Mouse (Mus musculus) bone marrow macrophage, adult 2 months (primary cell): Measurements from ENCODE around the gene Ston1.

ENCODE experiments used
- CTCF ChIP-seq: IDR thresholded peaks from 2 replicates; pipeline ENCODE4 v1.5.1; 2012; ENCODE audit warnings: low read depth, mild to moderate bottlenecking, low read length, moderate library complexity
- POLR2A ChIP-seq: IDR thresholded peaks from 2 replicates; pipeline ENCODE4 v1.6.1; 2012; ENCODE audit warnings: mild to moderate bottlenecking, low read depth, low read length, borderline replicate concordance

- no peak for TF ChIP-seq POLR2A
- TF ChIP-seq CTCF, result no peak
These were observed 16.9 kb upstream of the Ston1 start for GRCm38 (mm10) chr17:88580556-88580955.
